Mouse (Mus musculus) cerebellum, adult 2 months (tissue): ENCODE results near the gene Tpm4.

ENCODE experiments used
- CTCF ChIP-seq: fragments of 200-500 bp; IDR thresholded peaks from 2 replicates; pipeline ENCODE4 v1.5.1; 2011; ENCODE audit warnings: low read depth, mild to moderate bottlenecking, control low read depth, low read length, moderate library complexity, borderline replicate concordance; ENCODE audit not compliant: insufficient read depth
- POLR2A ChIP-seq: fragments of 200-500 bp; IDR thresholded peaks from 2 replicates; pipeline ENCODE4 v1.6.1; 2011; ENCODE audit warnings: low read length, control low read depth, borderline replicate concordance; ENCODE audit not compliant: insufficient read depth

GRCm38 (mm10) chr8:72115202-72115601 is 19.6 kb upstream of the Tpm4 start:
- TF ChIP-seq CTCF (no peak), POLR2A (no peak)
